8 mouse cellular contexts compared by ENCODE assay signal in the genomic region with DNA sequence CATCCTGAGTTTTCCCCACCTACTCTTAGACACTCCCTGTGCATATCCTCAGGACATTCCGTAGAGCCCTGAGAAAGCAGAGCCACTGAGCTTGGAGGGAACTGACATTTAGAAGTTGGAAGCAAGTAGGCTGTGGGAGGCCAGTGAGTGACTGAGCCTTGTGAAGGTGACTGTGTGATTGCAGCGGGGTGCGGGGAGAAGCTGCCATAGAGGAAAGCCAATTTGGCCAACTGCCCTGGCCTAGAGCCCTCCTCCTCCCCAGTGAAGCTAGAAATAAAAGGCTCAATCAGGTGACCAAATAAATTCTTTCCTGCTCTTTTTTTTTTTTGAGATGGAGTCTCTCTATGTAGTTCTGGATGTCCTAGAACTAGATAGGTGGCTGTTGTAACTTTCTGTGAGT. TPM values are rescaled to one million over a fixed set of nuclear protein-coding genes. Genes with fewer than 3 reads are reported as not detected.
DNase-seq lines count a peak whose midpoint lies in the region; ATAC-seq lines count a peak whose summit lies in the region.
"Had no signal": no experiment of that assay in that cellular context is flagged by ENCODE, and none has a peak within 500 bp of the region (broad histone marks: within the 10 kb centered on the region; RNA-seq: fewer than 3 reads in every experiment).

No protein-coding gene starts in this region.

- H3K4me2 ChIP-seq in liver, embryonic 15.5 days, result peak overlapping the region; percentile 92
- H3K4me2 ChIP-seq: neural tube, embryonic 12.5 days had no signal

- H3K27ac ChIP-seq in liver, embryonic 15.5 days (replicated peaks), result peak overlapping the region; percentile 98
- H3K27ac ChIP-seq: neural tube, embryonic 12.5 days had no signal

- ATAC-seq in liver, embryonic 15.5 days (ENCODE audit: insufficient read depth), result no peak

- peaks cover 74% of the 10 kb centered on the region for H3K36me3 ChIP-seq in liver, embryonic 15.5 days (replicated peaks)

- H3K4me3 ChIP-seq in liver, embryonic 15.5 days (replicated peaks), result peak overlapping the region; percentile 79
- H3K4me3 ChIP-seq: neural tube, embryonic 12.5 days had no signal

- no peaks in the 10 kb centered on the region for H3K27me3 ChIP-seq in liver, embryonic 15.5 days
- H3K27me3 ChIP-seq: neural tube, embryonic 12.5 days had no signal

- peaks cover 70% of the 10 kb centered on the region for H3K4me1 ChIP-seq in liver, embryonic 15.5 days (replicated peaks)

- peak; percentile 35 for DNase-seq in R1 (ENCODE audit: low read depth, low spot score)
- peak; percentile 90 for DNase-seq in adrenal gland, postnatal 10 days
- peak; percentile 75 for DNase-seq in gastrocnemius, postnatal 10 days
- DNase-seq in kidney, adult 8-10 months, result peak; percentile 84 to 87
- DNase-seq in testis, postnatal 10 days (ENCODE audit: low spot score), result peak; percentile 78
- DNase-seq in B cell, adult 2 months, result no peak

- H3K9me3 ChIP-seq in liver, embryonic 15.5 days (replicated peaks), result no peaks in the 10 kb centered on the region
- H3K9me3 ChIP-seq: neural tube, embryonic 12.5 days had no signal

- 71% methylated on average over 3 of the region's 3 CpGs for WGBS in liver, embryonic 15.5 days (ENCODE audit: insufficient replicate concordance)

- H3K9ac ChIP-seq in liver, embryonic 15.5 days, result peak overlapping the region; percentile 97
- H3K9ac ChIP-seq: neural tube, embryonic 12.5 days had no signal

RNA-seq across cellular contexts. Expression of gene Dhrs11, which starts 2.6 kb away (rescaled TPM):
- 10 to 100 TPM; 40.8 to 45.8 TPM for total RNA-seq in adrenal gland, postnatal 10 days (2021)
- total RNA-seq in gastrocnemius, postnatal 10 days (2021), result 10 to 100 TPM; 19.2 to 22.6 TPM
- 246 and 274 TPM in 2 replicates for polyA plus RNA-seq in liver, embryonic 15.5 days (2015; fragmentation: Nextera tagmentation; extraction: Ambion mirVana)

RNA-seq across cellular contexts. Expression of gene Mrm1, which starts 6.9 kb away (rescaled TPM):
- 10 to 100 TPM; 14.0 to 22.7 TPM for total RNA-seq in adrenal gland, postnatal 10 days (2021)
- 1 to 10 TPM; 3.8 to 4.9 TPM for total RNA-seq in gastrocnemius, postnatal 10 days (2021)
- polyA plus RNA-seq in liver, embryonic 15.5 days (2015; fragmentation: Nextera tagmentation; extraction: Ambion mirVana), result 13.5 and 16.7 TPM in 2 replicates

RNA-seq across cellular contexts. Expression of gene Ggnbp2, which starts 44.4 kb away (rescaled TPM):
- total RNA-seq in adrenal gland, postnatal 10 days (2021), result 10 to 100 TPM; 65.3 to 75.2 TPM
- 10 to 100 TPM; 40.6 to 52.8 TPM for total RNA-seq in gastrocnemius, postnatal 10 days (2021)
- polyA plus RNA-seq in liver, embryonic 15.5 days (2015; fragmentation: Nextera tagmentation; extraction: Ambion mirVana), result 55.4 and 56.1 TPM in 2 replicates

RNA-seq across cellular contexts. Expression of gene Myo19, which starts 53.8 kb away (rescaled TPM):
- 10 to 100 TPM; 16.6 to 20.0 TPM for total RNA-seq in adrenal gland, postnatal 10 days (2021)
- 1 to 10 TPM; 4.4 to 5.3 TPM for total RNA-seq in gastrocnemius, postnatal 10 days (2021)
- polyA plus RNA-seq in liver, embryonic 15.5 days (2015; fragmentation: Nextera tagmentation; extraction: Ambion mirVana), result 3.4 and 3.8 TPM in 2 replicates

RNA-seq across cellular contexts. Expression of gene Pigw, which starts 53.9 kb away (rescaled TPM):
- total RNA-seq in adrenal gland, postnatal 10 days (2021), result 1 to 10 TPM; 7.1 to 8.3 TPM
- 1 to 10 TPM; 6.3 to 7.7 TPM for total RNA-seq in gastrocnemius, postnatal 10 days (2021)
- polyA plus RNA-seq in liver, embryonic 15.5 days (2015; fragmentation: Nextera tagmentation; extraction: Ambion mirVana), result 1.2 and 1.6 TPM in 2 replicates

Comparison
In these comparisons a context has a peak if more than half of its experiments do, and no peak if none do; other contexts are left out.
1. DNase-seq: peak in R1 (single experiment), adrenal gland, postnatal 10 days (single experiment), gastrocnemius, postnatal 10 days (single experiment), kidney, adult 8-10 months (2 of 2) and testis, postnatal 10 days (single experiment); none in B cell, adult 2 months (0 of 2).